Mouse (Mus musculus) adrenal gland, postnatal 10 days (tissue): Measurements from ENCODE around the gene Wnt1. TPM values are rescaled to one million over a fixed set of nuclear protein-coding genes. Genes with fewer than 3 reads are reported as not detected.
"Not testable (repeated sequence)": the region's sequence is repeated elsewhere in the genome, so short reads cannot be mapped to it uniquely, and the experiment has no call there.

Experiments used
- DNase-seq: peaks from one replicate; pipeline ENCODE4 v3.0.0; 2021; ENCODE audit warnings: mixed read lengths
- total RNA-seq, 2 experiments: library from RNA; stranded (reverse); gene quantifications; 2 replicates each; pipeline ENCODE4 v1.2.3; 2021

Gene Wnt1
- total RNA-seq, 2 experiments from 2014 or later, result 0.12 TPM; not detected in 1

- peak; percentile 29 for DNase-seq
Measured at GRCm38 (mm10) chr15:98806809-98807770, 17.4 kb downstream of the Wnt1 start.

- DNase-seq, result peak; percentile 47
Measured at GRCm38 (mm10) chr15:98807895-98808650, 18.4 kb downstream of the Wnt1 start.

- no peak for DNase-seq
Measured at GRCm38 (mm10) chr15:98808651-98809134, 19.0 kb downstream of the Wnt1 start.

GRCm38 (mm10) chr15:98809390-98809789, 19.7 kb downstream of the Wnt1 start, which contains the start of gene Ddn:
Gene Ddn, minus strand, starts transcription at chr15:98809490.
- DNase-seq, result no peak

- DNase-seq, result not testable (repeated sequence)
Measured at GRCm38 (mm10) chr15:98810212-98810611, 20.6 kb downstream of the Wnt1 start.

GRCm38 (mm10) chr15:98812741-98813424, 23.2 kb downstream of the Wnt1 start:
- DNase-seq, result no peak

- no peak for DNase-seq
Measured at GRCm38 (mm10) chr15:98818171-98818570, 28.5 kb downstream of the Wnt1 start.

GRCm38 (mm10) chr15:98820937-98821336, 31.3 kb downstream of the Wnt1 start:
- no peak for DNase-seq

GRCm38 (mm10) chr15:98821403-98821802, 31.7 kb downstream of the Wnt1 start:
- DNase-seq, result peak; percentile 42

- DNase-seq, result no peak
Measured at GRCm38 (mm10) chr15:98822147-98822546, 32.5 kb downstream of the Wnt1 start.

- DNase-seq, result peak; percentile 15
Measured at GRCm38 (mm10) chr15:98823434-98823833, 33.8 kb downstream of the Wnt1 start.

GRCm38 (mm10) chr15:98827611-98828011, 38.0 kb downstream of the Wnt1 start:
- no peak for DNase-seq

GRCm38 (mm10) chr15:98830736-98831683, 41.4 kb downstream of the Wnt1 start, which contains the start of gene Prkag1:
Gene Prkag1, minus strand, starts transcription at chr15:98831521.
- peak; percentile 99 for DNase-seq

- DNase-seq, result no peak
Measured at GRCm38 (mm10) chr15:98831684-98832035, 42.0 kb downstream of the Wnt1 start.

- DNase-seq, result no peak
Measured at GRCm38 (mm10) chr15:98832161-98833058, 42.8 kb downstream of the Wnt1 start.

GRCm38 (mm10) chr15:98833281-98833680, 43.6 kb downstream of the Wnt1 start:
- DNase-seq, result no peak

GRCm38 (mm10) chr15:98834059-98834458, 44.4 kb downstream of the Wnt1 start:
- DNase-seq, result no peak

GRCm38 (mm10) chr15:98835291-98835690, 45.6 kb downstream of the Wnt1 start:
- no peak for DNase-seq

- DNase-seq, result no peak
Measured at GRCm38 (mm10) chr15:98837006-98837742, 47.5 kb downstream of the Wnt1 start.
